Mouse (Mus musculus): ENCODE measurements around the gene Sult2a6. TPM values are rescaled to one million over a fixed set of nuclear protein-coding genes. Genes with fewer than 3 reads are reported as not detected.

Sult2a6 gene
- polyA plus RNA-seq (2017; shearing (Covaris generic)), result not detected

DNA sequence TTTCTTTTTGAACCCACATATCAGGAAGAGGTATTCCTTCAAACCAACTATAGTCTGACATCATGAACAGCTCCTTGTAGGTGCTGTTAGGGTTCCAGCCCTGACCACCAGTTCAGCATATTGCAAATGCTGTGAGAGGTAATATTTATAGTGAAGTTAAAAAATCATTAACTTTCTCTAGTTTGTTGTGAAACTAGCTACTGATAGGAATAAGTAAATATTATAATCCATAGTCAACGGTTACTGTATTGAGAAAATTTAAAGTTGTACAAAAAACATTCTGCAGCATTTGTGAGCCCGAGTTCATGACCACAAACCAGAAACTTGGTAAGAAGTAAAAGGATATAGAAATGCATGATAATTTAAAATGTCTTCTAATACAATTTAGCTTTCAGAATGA is at the start of gene Sult2a6:
Gene Sult2a6 (minus strand): TSS at position 101 of the 400 bp plus-strand sequence.

Other genes with a start within 250 kb of the Sult2a6 start
- gene Sult2a3, start 131.8 kb downstream of the Sult2a6 start, polyA plus RNA-seq (2017; shearing (Covaris generic)), result not detected
- not detected for gene Obox8, start 78.7 kb upstream of the Sult2a6 start, polyA plus RNA-seq (2017; shearing (Covaris generic))
- not detected for gene Sult2a8, start 191.9 kb upstream of the Sult2a6 start, polyA plus RNA-seq (2017; shearing (Covaris generic))
- gene Sult2a7, start 239.4 kb upstream of the Sult2a6 start, polyA plus RNA-seq (2017; shearing (Covaris generic)), result not detected